Mouse (Mus musculus): ENCODE data around the gene Lrp11. TPM values are rescaled to one million over a fixed set of nuclear protein-coding genes. Genes with fewer than 3 reads are reported as not detected.
"Not testable (repeated sequence)": the region's sequence is repeated elsewhere in the genome, so short reads cannot be mapped to it uniquely, and the experiment has no call there.

Lrp11 gene
- polyA plus RNA-seq, 1 experiment: 7.9 TPM

GRCm38 (mm10) chr10:7614834-7615233 is 25.2 kb downstream of the Lrp11 start:
- TF ChIP-seq FOSL1 (IDR thresholded peaks at IDR 0.05; ENCODE audit: insufficient read depth, low read length, poor library complexity, severe bottlenecking) (no peak), CTCF (IDR thresholded peaks at IDR 0.05; ENCODE audit: control insufficient read depth, insufficient read depth, insufficient read length) (no peak), MYOG (IDR thresholded peaks at IDR 0.05; ENCODE audit: control insufficient read depth, extremely low read depth, insufficient read length) (no peak), CEBPB (IDR thresholded peaks at IDR 0.05; ENCODE audit: low read depth) (no peak), MYOD1 (IDR thresholded peaks at IDR 0.05; ENCODE audit: control insufficient read depth, insufficient read length, low read depth) (no peak), USF1 (IDR thresholded peaks at IDR 0.05; ENCODE audit: low read depth) (no peak), MAX (IDR thresholded peaks at IDR 0.05) (no peak)
- Histone ChIP-seq H3K4me3 (ENCODE audit: insufficient read depth, poor library complexity, severe bottlenecking) (no peak overlapping the region), H3K27me3 (ENCODE audit: control insufficient read depth, insufficient read depth, insufficient read length) (no peaks in the 10 kb centered on the region), H3K36me3 (ENCODE audit: control insufficient read depth, insufficient read depth) (no peaks in the 10 kb centered on the region), H3K79me3 (ENCODE audit: low read depth) (no peaks in the 10 kb centered on the region), H3K79me2 (ENCODE audit: control insufficient read depth, insufficient read depth) (no peaks in the 10 kb centered on the region), H3ac (ENCODE audit: control insufficient read depth, insufficient read length, low read depth) (no peak overlapping the region)

DNA sequence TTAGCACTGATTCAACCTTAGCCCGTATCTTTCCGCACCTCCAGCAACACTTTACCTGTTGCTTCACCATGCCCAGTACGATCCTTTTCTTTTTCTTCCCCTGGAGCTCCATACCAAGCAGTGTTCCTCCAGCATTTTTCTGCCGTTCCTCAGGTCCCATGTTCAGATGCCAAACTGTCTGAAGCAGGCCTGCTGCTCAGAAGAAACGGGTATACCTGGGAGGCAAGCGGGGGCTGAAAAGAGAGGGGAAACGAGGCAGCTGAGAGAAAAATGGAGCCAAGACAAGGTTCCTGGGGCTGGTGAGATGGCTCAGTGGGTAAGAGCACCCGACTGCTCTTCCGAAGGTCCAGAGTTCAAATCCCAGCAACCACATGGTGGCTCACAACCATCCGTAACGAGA is 27.5 kb downstream of the Lrp11 start:
- not testable (repeated sequence) for H3K36me3 ChIP-seq (ENCODE audit: control insufficient read depth, insufficient read depth); H3K79me3 ChIP-seq (ENCODE audit: low read depth); H3K27me3 ChIP-seq (ENCODE audit: control insufficient read depth, insufficient read depth, insufficient read length); H3K79me2 ChIP-seq (ENCODE audit: control insufficient read depth, insufficient read depth); H3K4me3 ChIP-seq (ENCODE audit: insufficient read depth, poor library complexity, severe bottlenecking); H3ac ChIP-seq (ENCODE audit: control insufficient read depth, insufficient read length, low read depth)

DNA sequence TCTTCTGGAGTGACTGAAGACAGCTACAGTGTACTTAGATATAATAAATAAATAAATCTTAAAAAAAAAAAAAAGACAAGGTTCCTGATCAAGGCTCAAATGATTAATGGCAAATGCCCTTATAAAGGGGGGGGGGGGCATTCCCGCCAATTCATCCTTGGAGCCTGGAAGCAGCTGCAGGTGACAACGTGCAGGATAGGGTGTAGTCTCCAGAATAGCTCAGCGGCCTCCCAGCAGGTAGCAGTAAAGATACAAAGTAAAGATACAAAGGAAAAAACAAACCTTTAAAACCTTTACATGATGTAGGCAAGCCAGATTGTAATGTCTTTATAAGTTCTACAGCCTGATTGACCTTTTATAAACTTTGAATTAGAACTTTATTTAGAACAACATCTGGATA is 28.0 kb downstream of the Lrp11 start:
- not testable (repeated sequence) for H3K36me3 ChIP-seq (ENCODE audit: control insufficient read depth, insufficient read depth); H3K4me3 ChIP-seq (ENCODE audit: insufficient read depth, poor library complexity, severe bottlenecking); H3ac ChIP-seq (ENCODE audit: control insufficient read depth, insufficient read length, low read depth); H3K79me2 ChIP-seq (ENCODE audit: control insufficient read depth, insufficient read depth); H3K79me3 ChIP-seq (ENCODE audit: low read depth); H3K27me3 ChIP-seq (ENCODE audit: control insufficient read depth, insufficient read depth, insufficient read length)

GRCm38 (mm10) chr10:7619821-7620241 is 30.2 kb downstream of the Lrp11 start:
- Histone ChIP-seq H3K36me3 (ENCODE audit: control insufficient read depth, insufficient read depth) (no peaks in the 10 kb centered on the region), H3ac (ENCODE audit: control insufficient read depth, insufficient read length, low read depth) (no peak overlapping the region), H3K27me3 (ENCODE audit: control insufficient read depth, insufficient read depth, insufficient read length) (no peaks in the 10 kb centered on the region), H3K4me3 (ENCODE audit: insufficient read depth, poor library complexity, severe bottlenecking) (no peak overlapping the region), H3K79me3 (ENCODE audit: low read depth) (no peaks in the 10 kb centered on the region), H3K79me2 (ENCODE audit: control insufficient read depth, insufficient read depth) (no peaks in the 10 kb centered on the region)
- no peak for TF ChIP-seq USF1 (IDR thresholded peaks at IDR 0.05; ENCODE audit: low read depth)

DNA sequence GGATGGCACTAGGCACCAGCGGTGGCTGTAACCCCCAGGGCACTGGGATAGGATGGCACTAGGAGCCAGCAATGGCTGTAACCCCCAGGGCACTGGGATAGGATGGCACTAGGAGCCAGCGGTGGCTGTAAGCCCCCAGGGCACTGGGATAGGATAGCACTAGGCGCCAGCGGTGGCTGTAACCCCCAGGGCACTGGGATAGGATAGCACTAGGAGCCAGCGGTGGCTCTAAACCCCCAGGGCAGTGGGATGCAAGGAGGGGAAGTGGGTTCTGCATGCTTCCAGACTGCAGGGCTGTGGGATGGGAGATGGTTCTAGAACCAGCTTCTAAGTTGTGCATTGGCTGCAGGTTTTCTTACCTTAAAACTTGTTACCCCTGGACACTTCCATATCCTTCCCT is 31.1 kb downstream of the Lrp11 start:
- Histone ChIP-seq H3K36me3 (ENCODE audit: control insufficient read depth, insufficient read depth) (no peaks in the 10 kb centered on the region), H3ac (ENCODE audit: control insufficient read depth, insufficient read length, low read depth) (no peak overlapping the region), H3K79me3 (ENCODE audit: low read depth) (no peaks in the 10 kb centered on the region), H3K79me2 (ENCODE audit: control insufficient read depth, insufficient read depth) (no peaks in the 10 kb centered on the region), H3K4me3 (ENCODE audit: insufficient read depth, poor library complexity, severe bottlenecking) (no peak overlapping the region), H3K27me3 (ENCODE audit: control insufficient read depth, insufficient read depth, insufficient read length) (no peaks in the 10 kb centered on the region)
- no peak for TF ChIP-seq MYOD1 (IDR thresholded peaks at IDR 0.05; ENCODE audit: control insufficient read depth, insufficient read length, low read depth)
- no peak for TF ChIP-seq USF1 (IDR thresholded peaks at IDR 0.05; ENCODE audit: low read depth)
- TF ChIP-seq MAX (IDR thresholded peaks at IDR 0.05): no peak
- no peak for TF ChIP-seq CTCF (IDR thresholded peaks at IDR 0.05; ENCODE audit: control insufficient read depth, insufficient read depth, insufficient read length)
- no peak for TF ChIP-seq MYOG (IDR thresholded peaks at IDR 0.05; ENCODE audit: control insufficient read depth, extremely low read depth, insufficient read length)
- TF ChIP-seq FOSL1 (IDR thresholded peaks at IDR 0.05; ENCODE audit: insufficient read depth, low read length, poor library complexity, severe bottlenecking): no peak
- TF ChIP-seq CEBPB (IDR thresholded peaks at IDR 0.05; ENCODE audit: low read depth): no peak

DNA sequence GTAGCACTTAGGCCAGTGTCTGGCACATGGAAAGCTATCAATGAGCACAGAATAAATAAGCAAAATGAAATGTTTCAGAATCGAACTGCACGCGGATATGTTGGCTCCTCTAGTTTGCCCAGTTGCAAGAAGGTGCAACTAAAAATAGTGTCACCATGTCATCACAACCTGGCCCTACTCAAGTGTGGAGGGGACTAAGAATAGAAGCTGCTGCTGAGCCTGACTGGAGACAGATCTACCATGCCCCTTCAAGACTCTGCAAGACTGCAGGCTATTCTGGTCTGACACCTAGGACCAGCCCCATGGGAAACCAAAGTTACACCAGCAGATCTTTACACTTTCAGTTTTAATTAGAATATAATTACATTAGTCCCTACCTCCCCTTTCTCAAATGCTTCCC is 32.8 kb downstream of the Lrp11 start:
- H3K79me2 ChIP-seq (ENCODE audit: control insufficient read depth, insufficient read depth): no peaks in the 10 kb centered on the region
- TF ChIP-seq USF1 (IDR thresholded peaks at IDR 0.05; ENCODE audit: low read depth): no peak
- H3K4me3 ChIP-seq (ENCODE audit: insufficient read depth, poor library complexity, severe bottlenecking): no peak overlapping the region
- no peak overlapping the region for H3ac ChIP-seq (ENCODE audit: control insufficient read depth, insufficient read length, low read depth)
- peaks cover 5% of the 10 kb centered on the region for H3K36me3 ChIP-seq (ENCODE audit: control insufficient read depth, insufficient read depth)
- no peaks in the 10 kb centered on the region for H3K27me3 ChIP-seq (ENCODE audit: control insufficient read depth, insufficient read depth, insufficient read length)
- H3K79me3 ChIP-seq (ENCODE audit: low read depth): no peaks in the 10 kb centered on the region

DNA sequence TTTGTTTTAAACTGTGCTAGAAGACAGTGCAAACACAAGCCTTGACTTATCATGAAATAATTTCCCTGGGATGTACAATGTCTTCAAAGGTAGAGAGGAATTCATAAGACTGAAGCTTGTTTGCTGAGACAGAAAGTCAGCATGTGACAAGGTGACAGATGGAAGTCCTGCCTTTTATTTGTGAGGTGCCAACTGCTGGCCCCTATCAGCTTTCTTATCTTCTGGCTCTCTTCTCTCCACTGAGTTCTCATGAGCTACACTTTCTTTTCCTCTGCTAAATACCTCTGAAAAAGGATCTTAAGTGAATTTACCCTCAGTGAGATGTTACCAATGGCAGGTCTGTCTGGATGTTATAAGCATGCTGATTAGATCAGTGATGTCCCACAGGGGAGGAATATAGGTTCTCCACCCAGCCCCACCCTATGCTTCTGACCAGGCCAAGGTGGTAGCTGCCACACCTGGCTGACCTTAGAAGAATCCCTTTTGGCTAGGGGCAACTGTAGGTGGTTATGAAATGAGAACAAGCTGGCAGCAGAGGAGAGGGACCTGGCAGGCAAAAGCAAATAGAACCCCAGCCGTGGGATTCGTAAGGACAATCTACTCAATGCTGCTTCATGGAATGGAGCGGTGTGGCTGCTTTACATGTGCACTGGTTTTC is 34.4 kb downstream of the Lrp11 start:
- Histone ChIP-seq H3K4me3 (ENCODE audit: insufficient read depth, poor library complexity, severe bottlenecking) (no peak overlapping the region), H3K27me3 (ENCODE audit: control insufficient read depth, insufficient read depth, insufficient read length) (no peaks in the 10 kb centered on the region), H3ac (ENCODE audit: control insufficient read depth, insufficient read length, low read depth) (no peak overlapping the region), H3K79me3 (ENCODE audit: low read depth) (no peaks in the 10 kb centered on the region), H3K36me3 (ENCODE audit: control insufficient read depth, insufficient read depth) (peaks cover 21% of the 10 kb centered on the region), H3K79me2 (ENCODE audit: control insufficient read depth, insufficient read depth) (no peaks in the 10 kb centered on the region)
- no peak for TF ChIP-seq CTCF (IDR thresholded peaks at IDR 0.05; ENCODE audit: control insufficient read depth, insufficient read depth, insufficient read length)
- TF ChIP-seq USF1 (IDR thresholded peaks at IDR 0.05; ENCODE audit: low read depth): no peak
- no peak for TF ChIP-seq MAX (IDR thresholded peaks at IDR 0.05)
- no peak for TF ChIP-seq MYOD1 (IDR thresholded peaks at IDR 0.05; ENCODE audit: control insufficient read depth, insufficient read length, low read depth)
- TF ChIP-seq FOSL1 (IDR thresholded peaks at IDR 0.05; ENCODE audit: insufficient read depth, low read length, poor library complexity, severe bottlenecking): no peak
- no peak for TF ChIP-seq MYOG (IDR thresholded peaks at IDR 0.05; ENCODE audit: control insufficient read depth, extremely low read depth, insufficient read length)

Measured in C2C12 (cell line).